Mouse (Mus musculus): ENCODE results near the gene Paqr4.

Gene Paqr4

GRCm38 (mm10) chr17:23725999-23726757, 14.5 kb downstream of the Paqr4 start, which contains the start of gene Pkmyt1:
Gene Pkmyt1 (plus strand): TSS chr17:23726336.
- DNase-seq (ENCODE audit: low spot score) = peak; percentile 96

- no peak for DNase-seq (ENCODE audit: low spot score)
Measured at GRCm38 (mm10) chr17:23725477-23725876, 15.2 kb downstream of the Paqr4 start.

GRCm38 (mm10) chr17:23722376-23723125, 18.1 kb downstream of the Paqr4 start, which contains the start of gene 1520401A03Rik:
Gene 1520401A03Rik (minus strand): TSS chr17:23722783.
- no peak for DNase-seq (ENCODE audit: low spot score)

GRCm38 (mm10) chr17:23721886-23722285, 18.8 kb downstream of the Paqr4 start:
- DNase-seq (ENCODE audit: low spot score) = no peak

- DNase-seq (ENCODE audit: low spot score) = no peak
Measured at GRCm38 (mm10) chr17:23719455-23719854, 21.2 kb downstream of the Paqr4 start.

- no peak for DNase-seq (ENCODE audit: low spot score)
Measured at GRCm38 (mm10) chr17:23717003-23717402, 23.7 kb downstream of the Paqr4 start.

GRCm38 (mm10) chr17:23706212-23706611, 34.5 kb downstream of the Paqr4 start:
- peak; percentile 90 for DNase-seq (ENCODE audit: low spot score)

GRCm38 (mm10) chr17:23705525-23706104, 35.1 kb downstream of the Paqr4 start:
- DNase-seq (ENCODE audit: low spot score) = no peak

- DNase-seq (ENCODE audit: low spot score) = no peak
Measured at GRCm38 (mm10) chr17:23704741-23705140, 35.9 kb downstream of the Paqr4 start.

GRCm38 (mm10) chr17:23703301-23703700, 37.4 kb downstream of the Paqr4 start:
- no peak for DNase-seq (ENCODE audit: low spot score)

- DNase-seq (ENCODE audit: low spot score) = peak; percentile 90
Measured at GRCm38 (mm10) chr17:23700079-23700478, 40.6 kb downstream of the Paqr4 start.

- DNase-seq (ENCODE audit: low spot score) = peak; percentile 24
Measured at GRCm38 (mm10) chr17:23699131-23700077, 41.3 kb downstream of the Paqr4 start.

GRCm38 (mm10) chr17:23695801-23696200, 44.9 kb downstream of the Paqr4 start:
- no peak for DNase-seq (ENCODE audit: low spot score)

- no peak for DNase-seq (ENCODE audit: low spot score)
Measured at GRCm38 (mm10) chr17:23694491-23694890, 46.2 kb downstream of the Paqr4 start.

All from retina, embryonic 14.5 days (tissue).